Mouse (Mus musculus) G1E (cell line): ENCODE measurements around the gene Clic3.

ENCODE experiments used
- CTCF ChIP-seq: IDR thresholded peaks from 2 replicates; pipeline ENCODE4 v1.5.1; 2012; ENCODE audit warnings: low read depth, low read length, inconsistent platforms, mixed read lengths
- GATA1 ChIP-seq: IDR thresholded peaks from 2 replicates; pipeline ENCODE4 v1.6.1; 2012; ENCODE audit warnings: borderline replicate concordance, low read length, inconsistent platforms, mixed read lengths
- GATA2 ChIP-seq: IDR thresholded peaks from 2 replicates; pipeline ENCODE4 v1.6.1; 2012; ENCODE audit warnings: low read depth, low read length, inconsistent platforms, borderline replicate concordance
- POLR2AphosphoS5 ChIP-seq: IDR thresholded peaks from 2 replicates; pipeline ENCODE4 v1.6.1; 2012; ENCODE audit warnings: low read depth, low read length, inconsistent platforms; ENCODE audit not compliant: insufficient replicate concordance
- TAL1 ChIP-seq: conservative IDR thresholded peaks from 2 replicates; pipeline ENCODE4 v1.6.1; 2012; ENCODE audit warnings: low read depth, low read length, inconsistent platforms, mixed read lengths

GRCm38 (mm10) chr2:25498622-25499478 lies 42.2 kb downstream of the Clic3 start:
- no peak for TF ChIP-seq TAL1
- TF ChIP-seq CTCF, result no peak
- TF ChIP-seq GATA1, result no peak
- no peak for TF ChIP-seq GATA2
- TF ChIP-seq POLR2AphosphoS5, result no peak
